Mouse (Mus musculus) liver, postnatal 0 days (tissue): ENCODE measurements around the gene Chl1.

Source experiments
- CTCF ChIP-seq: sonication (generic); IDR thresholded peaks from 2 replicates; pipeline ENCODE4 v1.5.1; 2016; ENCODE audit warnings: antibody characterized with exemption, low read depth
- EP300 ChIP-seq: IDR thresholded peaks from 2 replicates; pipeline ENCODE4 v1.6.1; 2016; ENCODE audit warnings: antibody characterized with exemption, low read depth, mild to moderate bottlenecking

- TF ChIP-seq CTCF (no peak), EP300 (no peak)
These were observed 3.3 kb downstream of the Chl1 start for GRCm38 (mm10) chr6:103513621-103514241.
